Mouse (Mus musculus) G1E (cell line): ENCODE measurements around the gene Coa6. TPM values are rescaled to one million over a fixed set of nuclear protein-coding genes. Genes with fewer than 3 reads are reported as not detected.
A peak's percentile ranks its signal among the peaks of the same experiment; 100 is the strongest.

Experiments
- ATAC-seq: 2 replicates; pipeline ENCODE4 v1.8.0; 2016; ENCODE audit warnings: mild to moderate bottlenecking; ENCODE audit not compliant: insufficient number of reproducible peaks, poor library complexity, low FRiP score, severe bottlenecking; ENCODE audit errors: extremely low read depth
- DNase-seq: peaks from one replicate; pipeline ENCODE4 v3.0.0; 2012; ENCODE audit warnings: low spot score
- H3K27me3 ChIP-seq: 2 replicates; pipeline ENCODE4 v1.6.1; 2012; ENCODE audit warnings: mild to moderate bottlenecking, low read length, inconsistent platforms; ENCODE audit not compliant: insufficient read depth
- H3K36me3 ChIP-seq: replicated peaks from 2 replicates; pipeline ENCODE3; 2012; ENCODE audit warnings: mild to moderate bottlenecking, inconsistent platforms
- H3K4me1 ChIP-seq: 2 replicates; pipeline ENCODE4 v1.6.1; 2012; ENCODE audit warnings: low read depth, low read length, inconsistent platforms, mixed read lengths; ENCODE audit not compliant: insufficient read depth
- H3K4me3 ChIP-seq: 2 replicates; pipeline ENCODE4 v1.5.1; 2012; ENCODE audit warnings: low read depth, mild to moderate bottlenecking, inconsistent platforms, low read length, moderate library complexity, mixed read lengths
- H3K9me3 ChIP-seq: replicated peaks from 2 replicates; pipeline ENCODE4 v1.6.1; 2012; ENCODE audit warnings: inconsistent platforms
- CTCF ChIP-seq: IDR thresholded peaks from 2 replicates; pipeline ENCODE4 v1.5.1; 2012; ENCODE audit warnings: low read depth, low read length, inconsistent platforms, mixed read lengths
- GATA1 ChIP-seq: IDR thresholded peaks from 2 replicates; pipeline ENCODE4 v1.6.1; 2012; ENCODE audit warnings: borderline replicate concordance, low read length, inconsistent platforms, mixed read lengths
- GATA2 ChIP-seq: IDR thresholded peaks from 2 replicates; pipeline ENCODE4 v1.6.1; 2012; ENCODE audit warnings: low read depth, low read length, inconsistent platforms, borderline replicate concordance
- POLR2AphosphoS5 ChIP-seq: IDR thresholded peaks from 2 replicates; pipeline ENCODE4 v1.6.1; 2012; ENCODE audit warnings: low read depth, low read length, inconsistent platforms; ENCODE audit not compliant: insufficient replicate concordance
- TAL1 ChIP-seq: conservative IDR thresholded peaks from 2 replicates; pipeline ENCODE4 v1.6.1; 2012; ENCODE audit warnings: low read depth, low read length, inconsistent platforms, mixed read lengths
- polyA plus RNA-seq: library from polyadenylated mRNA; stranded (reverse); fragments of >175 nt; gene quantifications from 2 replicates; pipeline ENCODE4 v1.2.3, GENCODE M21; 2012
- total RNA-seq, 2 experiments: library from RNA; stranded (forward) in 1 of 2; stranded (reverse) in 1 of 2; fragments of 200-1000 nt in 1 of 2; fragments of >200 nt in 1 of 2; fragmentation: Nextera tagmentation in 1 of 2; gene quantifications; 2 replicates each; pipeline ENCODE4 v1.2.3; 2014 to 2017

Coa6 gene
- total and polyA plus RNA-seq, 3 experiments = 21.3 to 81.2 (median 44.1) TPM

- H3K4me3 ChIP-seq = no peak overlapping the region
These were observed 33.1 kb downstream of the Coa6 start for GRCm38 (mm10) chr8:126455383-126455782.

GRCm38 (mm10) chr8:126460274-126460673, 38.0 kb downstream of the Coa6 start:
- DNase-seq = no peak
- Histone ChIP-seq H3K4me3 (no peak overlapping the region), H3K36me3 (peaks cover 66% of the 10 kb centered on the region), H3K9me3 (no peaks in the 10 kb centered on the region), H3K27me3 (no peaks in the 10 kb centered on the region; the same call in 1 of the 2 replicates), H3K4me1 (no peaks in the 10 kb centered on the region)
- no peak for ATAC-seq
- TF ChIP-seq GATA2 = no peak
- TF ChIP-seq TAL1 = no peak
- 0 out of 2 replicates have a peak, but pooled peaks have one; percentile 22 for TF ChIP-seq CTCF
- no peak for TF ChIP-seq POLR2AphosphoS5

More at GRCm38 (mm10) chr8:126455383-126455782, 33.1 kb downstream of the Coa6 start:
- no peaks in the 10 kb centered on the region; the same call in 1 of the 2 replicates for H3K27me3 ChIP-seq
- TF ChIP-seq GATA2 (no peak), POLR2AphosphoS5 (no peak), GATA1 (no peak), TAL1 (no peak), CTCF (no peak)
- H3K36me3 ChIP-seq = peaks cover 72% of the 10 kb centered on the region
- H3K9me3 ChIP-seq = no peaks in the 10 kb centered on the region
- no peak for DNase-seq
- no peak for ATAC-seq
- H3K4me1 ChIP-seq = no peaks in the 10 kb centered on the region

DNA sequence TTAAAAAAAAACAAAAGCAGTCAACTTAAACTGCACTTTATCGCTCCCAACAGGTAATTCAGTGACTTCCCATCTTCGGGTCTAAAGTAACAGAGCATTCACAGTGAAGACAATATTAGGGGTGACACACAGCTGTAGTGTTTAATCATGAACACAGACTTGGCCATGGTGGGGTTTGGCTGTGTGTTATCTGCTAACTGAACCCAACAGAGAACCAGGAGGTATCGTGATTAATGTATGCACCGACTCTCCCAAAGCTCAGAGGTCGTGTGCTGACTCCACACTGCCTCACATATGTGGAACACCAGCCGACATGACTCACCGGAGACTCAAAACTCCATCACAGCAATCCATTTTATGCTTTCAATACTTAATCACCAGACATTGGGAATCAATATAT, 39.4 kb downstream of the Coa6 start:
- TF ChIP-seq GATA2 (no peak), CTCF (no peak), TAL1 (no peak), POLR2AphosphoS5 (no peak), GATA1 (no peak)
- H3K4me1 ChIP-seq = no peaks in the 10 kb centered on the region
- ATAC-seq = no peak
- H3K27me3 ChIP-seq = no peaks in the 10 kb centered on the region; the same call in 1 of the 2 replicates
- H3K4me3 ChIP-seq = no peak overlapping the region
- H3K36me3 ChIP-seq = peaks cover 64% of the 10 kb centered on the region
- H3K9me3 ChIP-seq = no peaks in the 10 kb centered on the region
- no peak for DNase-seq

DNA sequence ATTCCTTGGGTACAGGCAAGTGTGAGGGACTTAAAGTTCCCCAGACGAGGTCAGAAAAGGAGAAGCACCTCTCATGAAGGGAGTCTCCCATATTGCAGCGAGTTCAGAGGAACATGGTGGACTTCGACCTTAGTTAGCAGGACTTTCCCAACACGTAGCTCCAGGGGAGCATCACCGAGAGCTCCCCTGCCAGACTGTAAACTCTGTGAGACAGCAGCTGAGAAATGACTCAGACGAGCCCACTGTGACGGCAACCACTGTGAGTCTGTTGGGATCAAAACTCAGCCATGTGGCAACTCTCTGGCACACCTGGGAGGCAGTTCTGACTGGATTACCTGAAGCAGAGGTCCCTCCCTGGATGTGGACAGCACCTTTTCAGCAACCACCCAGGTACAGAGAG, 41.8 kb downstream of the Coa6 start:
- H3K27me3 ChIP-seq = no peaks in the 10 kb centered on the region
- no peak for DNase-seq
- H3K4me3 ChIP-seq = no peak overlapping the region
- H3K4me1 ChIP-seq = no peaks in the 10 kb centered on the region
- H3K9me3 ChIP-seq = no peaks in the 10 kb centered on the region
- H3K36me3 ChIP-seq = peaks cover 64% of the 10 kb centered on the region
- ATAC-seq = no peak
- no peak for TF ChIP-seq POLR2AphosphoS5
- TF ChIP-seq GATA2 = no peak
- no peak for TF ChIP-seq GATA1
- TF ChIP-seq TAL1 = no peak
- no peak for TF ChIP-seq CTCF

DNA sequence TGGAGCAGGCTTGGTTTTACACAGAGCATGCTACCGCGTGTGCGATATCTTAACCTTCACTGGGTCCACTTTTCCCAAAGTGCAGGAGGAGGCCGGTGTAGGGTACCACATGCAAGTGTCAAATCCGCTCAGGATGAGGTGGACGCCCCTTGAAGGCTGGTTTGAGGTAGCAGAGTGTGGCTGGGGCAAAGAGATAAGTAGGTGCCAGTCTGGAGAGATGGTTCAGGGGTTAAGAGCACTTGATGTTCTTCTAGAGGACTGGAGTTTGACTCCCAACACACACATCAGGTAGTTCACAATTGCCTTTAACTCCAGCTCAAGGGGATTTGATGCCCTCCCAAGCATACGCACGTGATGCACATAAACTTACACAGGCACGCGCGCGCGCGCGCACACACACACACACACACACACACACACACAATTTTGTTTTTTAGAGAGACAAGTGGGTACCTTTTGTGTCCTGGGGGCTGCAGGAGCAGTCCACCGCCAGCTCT, 51.5 kb downstream of the Coa6 start:
- H3K4me1 ChIP-seq = peaks cover 17% of the 10 kb centered on the region
- H3K27me3 ChIP-seq = peaks cover 11% of the 10 kb centered on the region
- no peak for TF ChIP-seq POLR2AphosphoS5
- DNase-seq (peak; percentile 11), ATAC-seq (no peak)
- H3K4me3 ChIP-seq = peak overlapping the region; percentile 82
- peaks cover 9% of the 10 kb centered on the region for H3K9me3 ChIP-seq
- peaks cover 14% of the 10 kb centered on the region for H3K36me3 ChIP-seq

DNA sequence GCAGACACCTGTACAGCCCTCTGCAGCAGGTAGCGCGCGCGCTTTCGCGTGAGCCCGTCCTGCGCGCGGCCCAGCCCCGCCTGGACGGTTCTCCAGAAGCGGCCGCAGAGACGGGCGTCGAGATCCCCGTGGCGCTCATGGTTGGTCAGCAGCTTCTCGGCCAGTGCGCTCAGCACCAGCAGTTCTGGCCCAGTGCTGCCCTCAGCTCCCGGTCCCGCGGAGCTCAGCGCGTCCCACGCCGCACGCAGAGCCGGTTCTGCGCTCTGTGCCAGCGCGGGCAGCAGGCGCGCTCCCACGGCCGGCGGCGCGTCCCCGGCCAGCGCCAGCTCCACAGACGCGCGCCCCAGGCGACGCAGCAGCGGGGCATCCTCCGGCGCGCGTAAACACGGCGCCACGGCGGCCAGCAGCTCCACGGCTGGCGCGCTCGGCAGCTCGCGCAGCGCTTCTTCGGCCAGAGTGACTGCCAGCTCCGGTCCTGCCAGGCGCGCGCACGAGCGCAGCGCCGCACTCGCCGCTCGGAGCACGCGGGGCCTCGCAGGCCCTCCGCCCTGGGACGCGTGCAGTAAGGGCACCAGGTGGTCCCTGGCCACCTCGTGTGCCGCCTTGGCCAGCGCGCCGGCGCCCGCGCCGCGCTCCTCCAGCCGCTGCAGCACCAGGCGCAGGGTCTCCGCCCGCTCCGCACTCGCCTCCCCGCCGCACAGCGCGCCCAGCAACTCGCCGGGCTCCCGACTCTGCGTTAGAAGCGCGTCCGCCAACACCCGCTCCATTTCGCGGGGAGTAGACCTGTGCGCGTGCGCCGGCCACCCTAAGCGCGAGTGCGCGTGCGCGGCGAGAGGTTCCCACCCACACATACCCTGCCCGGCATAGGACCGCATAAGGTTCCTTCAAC, 52.2 kb downstream of the Coa6 start, which contains the start of gene Tarbp1:
Gene Tarbp1, minus strand, starts transcription at position 767 of the 889 bp plus-strand sequence.
- no peak for TF ChIP-seq GATA1
- TF ChIP-seq TAL1 = no peak
- no peak for TF ChIP-seq GATA2
- TF ChIP-seq POLR2AphosphoS5 = no peak
- TF ChIP-seq CTCF = no peak
- peak; percentile 59 for DNase-seq
- Histone ChIP-seq H3K4me1 (peaks cover 17% of the 10 kb centered on the region), H3K36me3 (peaks cover 9% of the 10 kb centered on the region), H3K27me3 (peaks cover 11% of the 10 kb centered on the region), H3K9me3 (peaks cover 9% of the 10 kb centered on the region), H3K4me3 (peak within 1 kb of the TSS; percentile 82)
- no peak for ATAC-seq

Other genes with a start within 250 kb of the Coa6 start
- not detected in 2 replicates for gene Slc35f3, start 124.0 kb upstream of the Coa6 start, total RNA-seq (2014; fragmentation: Nextera tagmentation)
- not detected in 2 replicates for gene Slc35f3, start 124.0 kb upstream of the Coa6 start, total RNA-seq (2017)
- gene Slc35f3, start 124.0 kb upstream of the Coa6 start, polyA plus RNA-seq = not detected in 2 replicates
- gene Tarbp1, start 52.5 kb downstream of the Coa6 start, total RNA-seq (2014; fragmentation: Nextera tagmentation) = 1.7 and 2.6 TPM in 2 replicates
- 1.8 and 2.0 TPM in 2 replicates for gene Tarbp1, start 52.5 kb downstream of the Coa6 start, total RNA-seq (2017)
- gene Tarbp1, start 52.5 kb downstream of the Coa6 start, polyA plus RNA-seq = 0.84 and 1.4 TPM in 2 replicates
- gene Irf2bp2, start 171.5 kb downstream of the Coa6 start, total RNA-seq (2014; fragmentation: Nextera tagmentation) = 231 and 246 TPM in 2 replicates
- gene Irf2bp2, start 171.5 kb downstream of the Coa6 start, total RNA-seq (2017) = 78.9 and 81.3 TPM in 2 replicates
- 101 and 106 TPM in 2 replicates for gene Irf2bp2, start 171.5 kb downstream of the Coa6 start, polyA plus RNA-seq